Mouse (Mus musculus) heart, adult 2 months (tissue): ENCODE measurements at regions not wholly inside any gene's neighbourhood (a gene's known extent, or its start where the extent isn't known, plus 50 kb on each side); places are given as distances from the start of the nearest gene placed in this dataset.

Experiments
- DNase-seq, 2 experiments: peaks; one replicate each; pipeline ENCODE4 v3.0.0; 2021
- H3K27ac ChIP-seq: fragments of 200-600 bp; 2 replicates; pipeline ENCODE4 v1.8.1; 2022
- H3K27me3 ChIP-seq: fragments of 200-500 bp; 2 replicates; pipeline ENCODE4 v1.6.1; 2012; ENCODE audit warnings: mild to moderate bottlenecking, low read length, inconsistent platforms, mixed read lengths; ENCODE audit not compliant: control insufficient read depth, insufficient read depth
- H3K36me3 ChIP-seq: fragments of 200-500 bp; 2 replicates; pipeline ENCODE4 v1.6.1; 2012; ENCODE audit warnings: low read length, inconsistent platforms; ENCODE audit not compliant: control insufficient read depth, insufficient read depth
- H3K4me1 ChIP-seq: fragments of 200-500 bp; 2 replicates; pipeline ENCODE4 v1.6.1; 2011; ENCODE audit warnings: low read length; ENCODE audit not compliant: control insufficient read depth, insufficient read depth
- H3K4me3 ChIP-seq: fragments of 200-600 bp; 2 replicates; pipeline ENCODE4 v1.8.1; 2022
- H3K79me2 ChIP-seq: fragments of 200-500 bp; replicated peaks from 2 replicates; pipeline ENCODE4 v1.6.1; 2012; ENCODE audit warnings: mild to moderate bottlenecking, inconsistent platforms, low read length, moderate library complexity, mixed read lengths; ENCODE audit not compliant: control insufficient read depth, insufficient read depth
- H3K9ac ChIP-seq: fragments of 200-500 bp; 2 replicates; pipeline ENCODE4 v1.6.1; 2012; ENCODE audit warnings: low read depth, mild to moderate bottlenecking, control low read depth, inconsistent platforms, low read length, mixed read lengths
- CTCF ChIP-seq: fragments of 200-600 bp; IDR thresholded peaks from 2 replicates; pipeline ENCODE4 v1.8.1; 2022; ENCODE audit warnings: antibody characterized with exemption, mild to moderate bottlenecking, moderate library complexity
- EP300 ChIP-seq: fragments of 200-500 bp; IDR thresholded peaks from 2 replicates; pipeline ENCODE4 v1.6.1; 2011; ENCODE audit warnings: low read depth, low read length, control low read depth; ENCODE audit not compliant: insufficient read depth
- POLR2A ChIP-seq: fragments of 200-500 bp; IDR thresholded peaks from 2 replicates; pipeline ENCODE4 v1.6.1; 2011; ENCODE audit warnings: mild to moderate bottlenecking, low read depth, low read length, control low read depth; ENCODE audit not compliant: insufficient read depth
- WGBS: fragments of 180-500 bp; shearing (Covaris S2); methylation state at CpG from one replicate; pipeline ENCODE4 v1.1.7; 2018; 5-methylcytosine and 5-hydroxymethylcytosine counted together
- intact Hi-C: fragments of 180-260 bp; cut with DNase I; formaldehyde crosslinking; loops from one replicate; pipeline ENCODE4 v1.15.1; 2025

GRCm38 (mm10) chr9:90713685-90714084 lies 443.1 kb upstream of the Tbc1d2b start:
- Histone ChIP-seq H3K27ac (no peak overlapping the region), H3K9ac (no peak overlapping the region), H3K27me3 (no peaks in the 10 kb centered on the region), H3K4me1 (no peaks in the 10 kb centered on the region), H3K36me3 (no peaks in the 10 kb centered on the region), H3K79me2 (no peaks in the 10 kb centered on the region), H3K4me3 (no peak overlapping the region)
- WGBS: 27% methylated on average over 2 of the region's 2 CpGs
- intact Hi-C loops: no loop called here
- TF ChIP-seq CTCF: no peak
- TF ChIP-seq POLR2A: no peak
- TF ChIP-seq EP300: no peak
- DNase-seq: no peak

GRCm38 (mm10) chr9:90731450-90731849 lies 460.8 kb upstream of the Tbc1d2b start:
- no peak for TF ChIP-seq EP300
- TF ChIP-seq CTCF: no peak
- TF ChIP-seq POLR2A: no peak
- Histone ChIP-seq H3K4me3 (no peak overlapping the region), H3K36me3 (no peaks in the 10 kb centered on the region), H3K27ac (no peak overlapping the region), H3K79me2 (no peaks in the 10 kb centered on the region), H3K9ac (no peak overlapping the region), H3K27me3 (no peaks in the 10 kb centered on the region), H3K4me1 (no peaks in the 10 kb centered on the region)
- intact Hi-C loops: no loop called here
- no peak for DNase-seq
- WGBS: 79% methylated on average over 4 of the region's 4 CpGs

- H3K9ac ChIP-seq: no peak overlapping the region
- no peak for DNase-seq
- H3K27me3 ChIP-seq: no peaks in the 10 kb centered on the region
- no peaks in the 10 kb centered on the region for H3K79me2 ChIP-seq
- 67% methylated on average over 3 of the region's 3 CpGs for WGBS
- no peak overlapping the region for H3K4me3 ChIP-seq
- intact Hi-C loops: no loop called here
- no peaks in the 10 kb centered on the region for H3K36me3 ChIP-seq
- no peak overlapping the region for H3K27ac ChIP-seq
- TF ChIP-seq EP300: no peak
- no peak for TF ChIP-seq CTCF
- TF ChIP-seq POLR2A: no peak
- H3K4me1 ChIP-seq: no peaks in the 10 kb centered on the region
Measured at GRCm38 (mm10) chr9:90757175-90757574, 486.6 kb upstream of the Tbc1d2b start.

- DNase-seq: no peak
- Histone ChIP-seq H3K9ac (no peak overlapping the region), H3K27me3 (no peaks in the 10 kb centered on the region), H3K4me1 (no peaks in the 10 kb centered on the region), H3K36me3 (no peaks in the 10 kb centered on the region), H3K27ac (no peak overlapping the region), H3K4me3 (no peak overlapping the region), H3K79me2 (no peaks in the 10 kb centered on the region)
- no peak for TF ChIP-seq CTCF
- TF ChIP-seq EP300: no peak
- no peak for TF ChIP-seq POLR2A
- WGBS: 57% methylated on average over 1 of the region's 1 CpGs
- intact Hi-C loops: no loop called here
Measured at GRCm38 (mm10) chr9:90774296-90774695, 503.7 kb upstream of the Tbc1d2b start.

GRCm38 (mm10) chr9:90789545-90789944 lies 518.9 kb upstream of the Tbc1d2b start:
- TF ChIP-seq EP300: no peak
- no peak for TF ChIP-seq POLR2A
- no peak for TF ChIP-seq CTCF
- H3K79me2 ChIP-seq: no peaks in the 10 kb centered on the region
- DNase-seq: no peak
- H3K36me3 ChIP-seq: no peaks in the 10 kb centered on the region
- H3K4me3 ChIP-seq: no peak overlapping the region
- no peak overlapping the region for H3K9ac ChIP-seq
- H3K4me1 ChIP-seq: no peaks in the 10 kb centered on the region
- H3K27me3 ChIP-seq: no peaks in the 10 kb centered on the region
- H3K27ac ChIP-seq: no peak overlapping the region
- intact Hi-C loops: no loop called here

GRCm38 (mm10) chr9:90791871-90792270 lies 521.3 kb upstream of the Tbc1d2b start:
- H3K4me1 ChIP-seq: no peaks in the 10 kb centered on the region
- DNase-seq: no peak
- TF ChIP-seq EP300: no peak
- TF ChIP-seq CTCF: no peak
- TF ChIP-seq POLR2A: no peak
- H3K27ac ChIP-seq: no peak overlapping the region
- H3K36me3 ChIP-seq: no peaks in the 10 kb centered on the region
- intact Hi-C loops: no loop called here
- no peaks in the 10 kb centered on the region for H3K79me2 ChIP-seq
- WGBS: 57% methylated on average over 2 of the region's 2 CpGs
- H3K27me3 ChIP-seq: no peaks in the 10 kb centered on the region
- H3K9ac ChIP-seq: no peak overlapping the region
- H3K4me3 ChIP-seq: no peak overlapping the region

- Histone ChIP-seq H3K27ac (no peak overlapping the region), H3K4me1 (no peaks in the 10 kb centered on the region), H3K27me3 (no peaks in the 10 kb centered on the region), H3K36me3 (no peaks in the 10 kb centered on the region), H3K4me3 (no peak overlapping the region), H3K9ac (no peak overlapping the region), H3K79me2 (no peaks in the 10 kb centered on the region)
- WGBS: 40% methylated on average over 4 of the region's 4 CpGs
- TF ChIP-seq EP300: no peak
- no peak for DNase-seq
- intact Hi-C loops: no loop called here
Measured at GRCm38 (mm10) chr9:90816844-90817243, 545.4 kb upstream of the Zic4 start.
